Mouse (Mus musculus): ENCODE data around the gene Serpinb9e. TPM values are rescaled to one million over a fixed set of nuclear protein-coding genes. Genes with fewer than 3 reads are reported as not detected.
"Not testable (repeated sequence)": the region's sequence is repeated elsewhere in the genome, so short reads cannot be mapped to it uniquely, and the experiment has no call there.

The Serpinb9e gene
- polyA plus RNA-seq (2012; fragmentation: generic; extraction: Trizol), result 0.02 TPM
- long read RNA-seq, experiment 1, result 0 reads
- long read RNA-seq, experiment 2, partial matches to known transcripts, result 0 of 1 reads
- long read RNA-seq, experiment 2, other reads (novel, unspliced or antisense), result 1 of 1 reads

- H3K27me3 ChIP-seq (ENCODE audit: control insufficient read depth, insufficient read depth, insufficient read length); H3K4me3 ChIP-seq (ENCODE audit: insufficient read depth, poor library complexity, severe bottlenecking); H3K79me3 ChIP-seq (ENCODE audit: low read depth); H3K36me3 ChIP-seq (ENCODE audit: control insufficient read depth, insufficient read depth); H3ac ChIP-seq (ENCODE audit: control insufficient read depth, insufficient read length, low read depth); H3K79me2 ChIP-seq (ENCODE audit: control insufficient read depth, insufficient read depth): not testable (repeated sequence)
These were observed at the start of gene Serpinb9e for GRCm38 (mm10) chr13:33249312-33249711. Serpinb9e (plus strand) TSS chr13:33249612.

- Histone ChIP-seq H3K36me3 (ENCODE audit: control insufficient read depth, insufficient read depth) (no peaks in the 10 kb centered on the region), H3K79me2 (ENCODE audit: control insufficient read depth, insufficient read depth) (no peaks in the 10 kb centered on the region), H3K4me3 (ENCODE audit: insufficient read depth, poor library complexity, severe bottlenecking) (no peak overlapping the region), H3ac (ENCODE audit: control insufficient read depth, insufficient read length, low read depth) (no peak overlapping the region), H3K79me3 (ENCODE audit: low read depth) (no peaks in the 10 kb centered on the region), H3K27me3 (ENCODE audit: control insufficient read depth, insufficient read depth, insufficient read length) (no peaks in the 10 kb centered on the region)
- TF ChIP-seq MYOG (IDR thresholded peaks at IDR 0.05; ENCODE audit: control insufficient read depth, extremely low read depth, insufficient read length) (no peak), MAX (IDR thresholded peaks at IDR 0.05) (no peak), CEBPB (IDR thresholded peaks at IDR 0.05; ENCODE audit: low read depth) (no peak), CTCF (IDR thresholded peaks at IDR 0.05; ENCODE audit: control insufficient read depth, insufficient read depth, insufficient read length) (no peak), USF1 (IDR thresholded peaks at IDR 0.05; ENCODE audit: low read depth) (no peak), MYOD1 (IDR thresholded peaks at IDR 0.05; ENCODE audit: control insufficient read depth, insufficient read length, low read depth) (no peak), FOSL1 (IDR thresholded peaks at IDR 0.05; ENCODE audit: insufficient read depth, low read length, poor library complexity, severe bottlenecking) (no peak)
These were observed 49.7 kb upstream of the Serpinb9e start for GRCm38 (mm10) chr13:33199740-33200139.

- H3K79me3 ChIP-seq (ENCODE audit: low read depth); H3ac ChIP-seq (ENCODE audit: control insufficient read depth, insufficient read length, low read depth); H3K79me2 ChIP-seq (ENCODE audit: control insufficient read depth, insufficient read depth): not testable (repeated sequence)
These were observed 59.2 kb downstream of the Serpinb9e start for GRCm38 (mm10) chr13:33308631-33309030.

More at GRCm38 (mm10) chr13:33308631-33309030, 59.2 kb downstream of the Serpinb9e start:
- not testable (repeated sequence) for H3K27me3 ChIP-seq (ENCODE audit: control insufficient read depth, insufficient read depth, insufficient read length); H3K36me3 ChIP-seq (ENCODE audit: control insufficient read depth, insufficient read depth); H3K4me3 ChIP-seq (ENCODE audit: insufficient read depth, poor library complexity, severe bottlenecking)

Other genes with a start within 250 kb of the Serpinb9e start
- 4.0 TPM for gene Serpinb9, start 246.4 kb upstream of the Serpinb9e start, polyA plus RNA-seq (2012; fragmentation: generic; extraction: Trizol)
- 1.1 TPM for gene Serpinb9b, start 222.2 kb upstream of the Serpinb9e start, polyA plus RNA-seq (2012; fragmentation: generic; extraction: Trizol)
- gene Serpinb1b, start 171.0 kb upstream of the Serpinb9e start, polyA plus RNA-seq (2012; fragmentation: generic; extraction: Trizol), result 0.11 TPM
- not detected for gene Serpinb9c, start 89.9 kb upstream of the Serpinb9e start, polyA plus RNA-seq (2012; fragmentation: generic; extraction: Trizol)
- gene Serpinb9d, start 56.7 kb upstream of the Serpinb9e start, polyA plus RNA-seq (2012; fragmentation: generic; extraction: Trizol), result 0.08 TPM
- 0.01 TPM for gene Serpinb9f, start 74.5 kb downstream of the Serpinb9e start, polyA plus RNA-seq (2012; fragmentation: generic; extraction: Trizol)
- gene Gm11397, start 146.1 kb downstream of the Serpinb9e start, polyA plus RNA-seq (2012; fragmentation: generic; extraction: Trizol), result not detected
- 0.12 TPM for gene Serpinb9g, start 235.2 kb downstream of the Serpinb9e start, polyA plus RNA-seq (2012; fragmentation: generic; extraction: Trizol)